Mouse (Mus musculus): ENCODE measurements around the gene Plxna2.

Plxna2 gene

GRCm38 (mm10) chr1:194665715-194666114 lies 47.7 kb downstream of the Plxna2 start:
- no peak for DNase-seq

- no peak for DNase-seq
Observed at GRCm38 (mm10) chr1:194671783-194672524, 53.9 kb downstream of the Plxna2 start.

DNA sequence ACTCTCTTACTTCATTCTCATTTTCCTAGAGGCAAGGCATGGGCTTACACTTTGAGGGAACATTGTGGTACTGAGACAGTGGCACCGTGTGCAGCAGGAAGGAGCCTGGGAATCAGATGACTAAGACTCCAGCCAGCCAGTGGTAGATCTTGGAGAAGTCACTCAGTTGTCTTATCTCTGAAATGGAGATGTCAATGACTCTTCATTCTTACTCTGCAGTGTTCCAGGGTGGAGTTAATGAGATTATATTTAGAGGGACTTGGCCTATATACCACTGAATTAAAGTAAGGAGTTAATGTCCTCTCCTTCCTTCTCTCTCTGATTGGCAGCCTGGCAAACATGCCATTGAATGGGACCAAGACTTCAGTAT lies 54.5 kb downstream of the Plxna2 start:
- DNase-seq, result no peak

GRCm38 (mm10) chr1:194673229-194673628 lies 55.2 kb downstream of the Plxna2 start:
- DNase-seq, result no peak

DNA sequence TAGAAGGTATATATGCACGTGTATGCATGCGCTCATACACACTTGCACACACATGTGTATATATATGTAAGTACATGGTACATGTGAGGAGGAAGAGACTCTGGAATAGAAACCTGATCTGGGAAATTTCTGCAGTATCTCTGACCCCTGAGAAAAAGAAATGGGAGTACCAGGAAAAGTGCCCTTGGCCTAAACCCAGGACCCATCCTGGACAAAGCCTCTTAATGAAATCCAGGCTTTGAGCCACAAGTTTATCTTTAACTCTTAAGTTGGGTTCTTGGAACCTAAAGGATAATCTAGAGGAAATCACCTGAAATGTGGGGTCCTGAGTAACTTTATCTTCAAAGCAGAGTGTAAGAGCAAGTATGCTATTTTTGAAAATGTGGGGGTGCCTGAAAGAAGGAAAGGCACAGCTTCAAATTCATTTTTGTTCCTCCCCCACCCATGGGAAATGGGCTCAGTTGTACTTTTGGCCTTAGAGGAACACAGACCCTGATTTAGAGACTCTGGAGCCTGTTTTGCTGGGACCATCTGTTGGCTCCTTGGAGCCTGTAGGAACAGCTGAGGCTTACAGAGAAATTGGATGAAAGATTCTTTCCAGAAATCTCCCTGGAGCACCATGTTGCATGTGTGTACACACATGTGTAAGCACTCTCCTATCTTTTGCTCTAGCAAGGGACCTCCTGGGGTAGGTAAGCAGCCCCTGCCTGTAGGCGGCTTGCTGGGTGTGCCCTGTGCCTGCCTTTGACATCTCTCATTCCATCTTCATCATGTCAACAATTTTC lies 57.3 kb downstream of the Plxna2 start:
- DNase-seq, result no peak

DNA sequence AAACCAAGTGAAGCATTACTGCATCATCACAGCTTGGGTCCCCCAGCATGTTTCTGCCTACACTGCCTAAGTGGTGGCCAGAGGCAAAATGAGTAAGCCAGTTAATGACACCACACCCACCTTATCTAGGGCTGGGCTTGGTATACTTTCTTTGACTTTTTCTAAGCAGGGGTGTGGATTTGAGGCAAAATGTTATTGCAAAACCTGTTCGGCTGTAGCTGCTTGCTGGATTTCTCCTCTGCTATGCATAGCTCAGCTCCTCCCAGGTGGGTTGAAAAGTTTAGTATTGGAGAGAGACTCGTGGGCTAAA lies 57.8 kb downstream of the Plxna2 start:
- DNase-seq, result no peak

DNA sequence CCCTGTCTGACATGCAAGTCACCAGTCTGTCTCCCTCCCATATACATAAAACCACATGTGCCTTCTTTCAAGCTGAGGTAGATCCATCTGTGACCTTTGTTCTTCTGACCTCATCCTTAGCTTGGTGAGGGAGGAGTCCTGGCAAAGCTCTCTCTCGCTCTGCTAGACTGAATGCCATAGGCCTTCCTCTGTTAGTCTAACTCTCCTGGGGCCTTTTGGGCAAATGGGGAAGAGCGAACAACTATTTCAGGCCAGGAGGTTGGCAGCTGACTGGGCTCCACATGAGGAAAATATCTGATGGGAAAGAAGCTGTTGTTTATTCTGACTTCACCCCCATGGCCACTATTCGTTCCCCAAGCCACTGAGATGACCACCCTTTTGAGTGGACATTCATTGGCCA lies 59.9 kb downstream of the Plxna2 start:
- DNase-seq, result no peak

DNA sequence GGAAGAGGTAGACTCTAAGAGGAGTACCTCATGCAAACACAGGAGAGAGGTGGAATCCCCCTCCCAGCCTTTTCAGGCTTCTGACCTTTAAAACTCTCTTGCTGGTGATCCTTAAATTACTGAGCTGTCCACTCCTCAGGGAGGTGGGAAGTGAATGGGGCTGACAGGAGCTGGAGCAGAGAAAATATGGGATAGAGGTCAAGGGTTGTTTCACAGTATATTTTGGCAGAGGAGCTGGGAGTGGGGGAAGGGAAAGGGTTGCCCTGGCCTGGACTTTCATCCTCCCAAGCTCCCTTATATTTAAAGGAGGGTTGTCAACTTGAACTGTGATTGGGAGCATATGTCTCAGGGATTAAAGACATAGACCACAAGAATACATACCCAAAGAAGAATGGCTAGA lies 61.1 kb downstream of the Plxna2 start:
- no peak for DNase-seq

DNA sequence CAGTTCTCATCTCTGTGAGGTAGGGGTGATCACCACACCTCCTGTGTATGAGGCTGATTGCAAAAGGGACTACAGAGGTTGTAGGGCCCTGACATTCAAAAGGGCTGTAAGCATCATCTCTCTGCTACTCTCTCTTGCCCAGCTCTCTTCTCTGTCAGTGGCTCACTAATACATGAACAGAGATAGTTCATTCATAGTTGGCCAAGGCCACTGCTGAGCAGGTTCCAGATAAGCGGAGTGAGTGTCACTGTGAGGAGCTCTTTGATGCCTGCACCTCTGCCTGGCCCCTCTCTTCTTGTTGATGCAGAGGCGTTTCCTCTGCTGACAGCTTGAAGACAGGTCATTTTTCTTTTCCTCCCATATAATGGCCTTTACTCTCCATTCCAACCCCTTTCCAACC lies 62.1 kb downstream of the Plxna2 start:
- DNase-seq, result no peak

DNA sequence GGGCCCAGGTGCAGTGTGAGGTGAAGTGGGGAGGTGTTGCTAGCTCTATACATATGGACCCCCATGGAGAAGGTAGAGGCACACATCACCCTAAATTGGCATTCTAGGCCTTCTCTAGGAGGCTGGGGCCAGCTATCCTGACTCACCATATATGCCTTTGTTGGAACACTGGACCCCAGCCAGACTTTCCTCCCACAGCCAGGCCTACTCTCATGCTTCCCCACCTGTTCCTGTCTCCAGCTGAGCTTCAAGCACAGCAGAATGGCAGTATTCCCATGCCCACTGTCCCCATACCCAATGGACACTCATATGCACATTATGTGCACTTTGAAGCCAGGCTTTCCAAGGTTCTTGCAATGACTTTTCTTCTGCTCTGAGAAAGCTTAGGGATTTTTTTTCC lies 64.0 kb downstream of the Plxna2 start:
- DNase-seq, result peak; percentile 21

GRCm38 (mm10) chr1:194683132-194683531 lies 65.1 kb downstream of the Plxna2 start:
- DNase-seq, result no peak

DNA sequence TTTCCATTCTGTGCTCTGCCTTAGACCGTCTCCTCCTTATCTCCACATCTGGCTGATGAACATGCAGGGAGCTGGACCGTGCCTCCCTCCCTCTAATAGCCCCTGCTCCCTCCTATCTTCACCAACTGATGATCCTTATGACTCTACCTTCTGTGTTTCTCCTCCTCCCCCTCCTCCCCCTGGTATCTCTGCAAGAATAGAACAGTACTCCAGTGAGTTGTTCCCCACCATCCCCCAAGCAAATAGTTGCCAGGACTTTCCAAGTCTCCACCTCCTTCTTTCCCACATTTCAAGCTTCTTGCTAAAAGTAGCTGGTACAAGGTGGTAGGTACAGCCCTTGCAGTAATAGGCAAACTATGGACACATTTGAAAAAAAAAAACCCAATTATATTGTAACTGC lies 67.9 kb downstream of the Plxna2 start:
- no peak for DNase-seq

DNA sequence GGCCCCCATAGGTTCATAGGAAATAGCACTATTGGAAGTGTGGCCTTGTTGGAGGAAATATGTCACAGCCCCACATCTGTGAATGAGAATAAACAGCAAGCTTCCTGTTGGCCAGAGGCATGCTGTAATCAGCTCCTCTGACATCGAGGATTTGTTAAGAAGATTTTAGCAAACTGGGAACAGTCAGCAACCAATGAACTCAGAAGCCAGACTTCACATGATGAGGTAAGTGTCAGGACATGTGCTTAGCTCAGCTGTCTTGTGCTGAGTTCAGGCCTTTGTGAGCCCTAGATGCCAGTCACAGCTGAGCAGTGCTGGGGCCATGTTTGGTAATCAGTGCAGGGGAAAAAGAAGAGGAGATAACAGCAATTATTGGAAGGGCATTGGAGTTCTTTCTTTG lies 69.7 kb downstream of the Plxna2 start:
- no peak for DNase-seq

GRCm38 (mm10) chr1:194688161-194688560 lies 70.1 kb downstream of the Plxna2 start:
- no peak for DNase-seq

DNA sequence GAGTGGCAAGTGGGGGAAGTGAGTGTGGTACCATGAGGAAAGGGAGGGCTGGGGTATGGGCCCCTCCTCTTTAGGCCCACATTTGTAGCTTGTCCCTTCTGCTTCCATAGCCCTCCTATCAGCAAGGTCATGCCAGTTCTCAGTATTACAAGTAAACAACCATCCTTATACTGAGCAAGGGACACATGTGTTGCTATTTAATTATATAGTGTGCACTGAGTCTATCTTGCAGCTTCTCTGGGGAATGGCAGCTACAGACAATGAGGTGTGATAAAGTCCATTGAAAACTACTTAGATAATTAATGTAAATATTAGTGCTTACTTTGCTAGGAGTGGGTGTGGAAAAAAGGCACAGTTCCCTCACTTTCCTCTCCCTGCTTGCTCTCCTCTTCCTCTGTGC lies 75.0 kb downstream of the Plxna2 start:
- no peak for DNase-seq

GRCm38 (mm10) chr1:194693488-194693887 lies 75.5 kb downstream of the Plxna2 start:
- DNase-seq, result no peak

- DNase-seq, result no peak
Observed at GRCm38 (mm10) chr1:194694805-194695204, 76.8 kb downstream of the Plxna2 start.

DNA sequence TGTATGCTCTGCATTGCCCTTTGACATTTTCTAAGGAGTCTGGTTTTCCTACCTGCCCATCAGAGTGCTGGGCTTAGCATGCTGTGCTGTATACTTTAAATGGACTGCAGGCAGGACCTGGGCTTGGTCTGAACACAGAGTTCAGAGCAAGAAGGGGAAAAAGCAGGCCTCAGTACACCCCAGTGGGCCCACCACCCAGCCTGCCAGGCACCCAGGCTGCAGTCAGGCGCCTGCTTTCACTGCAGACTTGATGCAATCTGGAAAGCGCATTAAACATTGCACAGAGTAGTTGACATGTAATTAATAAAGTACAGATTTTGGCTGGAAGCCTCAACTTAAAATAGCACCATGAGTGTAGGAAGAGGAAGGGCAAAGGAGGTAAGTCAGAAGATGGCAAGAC lies 79.4 kb downstream of the Plxna2 start:
- DNase-seq, result no peak

- DNase-seq, result no peak
Observed at GRCm38 (mm10) chr1:194699321-194699720, 81.3 kb downstream of the Plxna2 start.

DNA sequence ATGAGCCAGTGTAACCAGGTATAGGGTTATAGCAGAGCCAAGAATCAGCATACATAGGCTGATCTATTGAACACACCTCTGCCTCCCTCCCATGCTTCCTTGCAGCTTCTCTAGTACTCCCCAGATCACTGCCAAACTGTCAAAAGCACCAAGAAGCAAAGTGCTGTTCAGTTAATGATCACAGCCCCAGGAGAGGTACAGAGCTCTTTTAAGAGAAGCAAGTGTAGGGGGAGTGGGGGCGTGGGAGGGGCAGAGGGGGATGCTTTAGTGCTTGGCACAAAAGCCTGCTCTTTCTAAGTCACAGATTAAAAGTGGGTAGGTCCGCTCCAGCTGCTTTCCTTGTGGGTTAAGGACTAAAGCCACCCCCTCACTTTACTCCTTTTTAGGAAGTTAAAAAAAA lies 85.2 kb downstream of the Plxna2 start:
- no peak for DNase-seq

DNA sequence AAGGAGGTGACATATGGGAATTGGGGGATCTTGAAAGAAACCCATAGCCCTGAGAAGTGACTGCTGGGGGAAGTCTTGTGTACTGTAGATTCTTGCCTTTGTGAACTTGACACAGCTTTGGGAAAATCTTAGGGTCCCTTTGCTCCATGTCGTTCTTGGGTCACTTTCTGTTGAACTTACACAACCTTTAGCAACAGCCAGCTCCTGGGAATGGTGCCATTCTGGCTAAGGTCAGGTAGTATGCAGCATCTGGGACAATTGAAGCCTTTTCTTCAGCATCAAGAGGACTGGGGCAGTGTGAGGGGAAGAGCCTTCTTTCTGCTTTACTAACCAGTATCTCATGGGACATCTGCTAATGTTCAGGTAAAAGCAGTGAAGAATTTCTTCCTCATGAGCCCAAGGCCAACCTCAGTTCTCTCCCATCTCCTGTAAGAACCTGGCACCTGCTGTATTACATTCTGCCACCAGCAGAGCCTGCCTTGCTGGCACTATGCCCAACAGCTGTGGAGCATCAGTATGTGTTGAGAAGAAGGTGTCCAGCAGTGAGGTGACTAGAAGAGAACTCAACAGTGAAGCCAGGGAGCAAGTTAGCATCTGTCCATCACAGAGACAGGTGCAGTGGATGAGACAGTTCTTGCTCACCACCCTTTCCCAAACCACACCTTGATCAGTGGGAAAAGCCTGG lies 86.3 kb downstream of the Plxna2 start:
- DNase-seq, result peak; percentile 18

GRCm38 (mm10) chr1:194706566-194706965 lies 88.5 kb downstream of the Plxna2 start:
- no peak for DNase-seq

- DNase-seq, result no peak
Observed at GRCm38 (mm10) chr1:194712373-194712772, 94.4 kb downstream of the Plxna2 start.
